Mouse (Mus musculus): ENCODE results near the gene Gm45808. TPM values are rescaled to one million over a fixed set of nuclear protein-coding genes. Genes with fewer than 3 reads are reported as not detected.
"Not testable (repeated sequence)": the region's sequence is repeated elsewhere in the genome, so short reads cannot be mapped to it uniquely, and the experiment has no call there.

The Gm45808 gene
- polyA plus RNA-seq, 1 experiment from 2014 or later: not detected

DNA sequence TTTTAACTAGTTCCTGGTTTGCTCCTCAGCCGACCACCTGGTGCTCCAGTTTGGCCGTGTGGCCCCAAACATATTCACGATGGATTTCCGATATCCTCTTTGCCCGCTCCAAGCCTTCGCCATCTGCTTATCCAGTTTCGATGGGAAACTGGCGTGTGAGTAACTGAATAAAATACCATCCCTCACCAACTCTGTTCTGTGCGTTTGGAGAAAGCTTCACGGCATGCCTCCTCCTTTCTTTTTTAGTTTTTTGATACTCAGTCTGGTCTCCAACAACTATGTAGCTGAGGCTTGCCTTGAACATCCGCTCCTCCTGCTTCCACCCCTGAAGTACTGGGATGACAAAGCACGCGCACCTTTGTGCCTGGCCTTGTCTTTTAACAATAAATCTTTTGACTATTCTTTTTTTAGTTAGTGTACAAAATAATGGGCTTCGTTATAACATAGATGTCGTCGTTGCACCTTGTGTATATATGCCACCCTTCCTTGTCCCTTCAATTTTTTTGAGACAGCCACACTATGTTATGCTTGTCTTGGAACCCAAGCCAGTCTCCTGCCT is 35.7 kb upstream of the Gm45808 start:
- H3K9ac ChIP-seq: 0 out of 2 replicates have a peak overlapping the region, but pooled peaks have one; percentile 70
- 58% methylated on average over 16 of the region's 16 CpGs for WGBS
- peak overlapping the region; percentile 54 for H3K4me3 ChIP-seq
- H3K27me3 ChIP-seq: no peaks in the 10 kb centered on the region
- H3K4me1 ChIP-seq: peaks cover 33% of the 10 kb centered on the region
- H3K4me2 ChIP-seq: peak overlapping the region; percentile 61
- peaks cover 3% of the 10 kb centered on the region; the same call in 1 of the 2 replicates for H3K36me3 ChIP-seq (ENCODE audit: poor library complexity, severe bottlenecking)
- no peaks in the 10 kb centered on the region for H3K9me3 ChIP-seq (replicated peaks)
- 0 out of 2 replicates have a peak, but pooled peaks have one; percentile 1 for ATAC-seq
- H3K27ac ChIP-seq: no peak overlapping the region; the same call in 1 of the 2 replicates

DNA sequence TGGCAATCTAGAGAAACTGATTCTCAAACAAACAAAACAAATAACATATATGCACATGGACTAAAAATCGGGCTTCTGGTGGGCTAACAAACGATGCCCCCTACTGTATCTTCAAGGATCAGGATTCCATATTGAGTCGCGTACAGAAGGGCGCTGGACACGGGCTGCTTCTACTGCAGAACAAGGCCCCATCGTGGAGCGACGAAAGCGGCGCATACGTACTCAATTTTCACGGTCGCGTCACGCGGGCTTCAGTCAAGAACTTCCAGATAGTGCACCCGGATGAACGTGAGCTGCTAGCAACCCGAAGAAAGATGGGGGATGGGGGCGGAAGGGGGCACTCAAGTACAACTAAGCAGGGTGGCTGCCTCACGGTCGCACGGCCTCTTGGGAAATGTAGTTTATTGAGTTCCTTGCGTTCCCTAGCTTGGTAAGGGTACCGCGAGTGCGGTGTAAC is 35.1 kb upstream of the Gm45808 start:
- H3K4me3 ChIP-seq: peak overlapping the region; percentile 54
- no peaks in the 10 kb centered on the region for H3K27me3 ChIP-seq
- peak; percentile 92 for ATAC-seq
- peak overlapping the region; percentile 70 for H3K9ac ChIP-seq
- 0% methylated on average over 28 of the region's 28 CpGs for WGBS
- H3K4me2 ChIP-seq: peak overlapping the region; percentile 61
- H3K9me3 ChIP-seq (replicated peaks): no peaks in the 10 kb centered on the region
- peak overlapping the region; percentile 82 for H3K27ac ChIP-seq
- H3K4me1 ChIP-seq: peaks cover 33% of the 10 kb centered on the region
- peaks cover 3% of the 10 kb centered on the region; the same call in 1 of the 2 replicates for H3K36me3 ChIP-seq (ENCODE audit: poor library complexity, severe bottlenecking)

DNA sequence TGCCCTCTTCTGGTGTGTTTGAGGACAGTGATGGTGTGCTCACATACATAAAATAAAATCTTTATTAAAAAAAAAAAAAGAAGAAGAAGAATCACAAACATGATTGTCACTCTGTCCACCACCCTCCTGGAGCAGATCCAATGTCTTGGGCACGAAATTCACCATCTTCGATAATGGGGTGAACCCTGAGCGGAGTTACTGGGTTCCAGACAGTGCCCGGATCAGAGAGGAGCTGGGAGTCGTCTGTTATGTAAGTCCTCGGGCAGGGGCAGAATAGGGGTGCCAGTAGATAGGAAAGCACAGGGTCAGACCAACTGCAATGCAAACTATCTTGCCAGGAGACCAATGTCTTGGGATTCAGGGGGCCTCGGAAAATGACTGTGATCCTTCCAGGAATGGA is 34.0 kb upstream of the Gm45808 start:
- peaks cover 3% of the 10 kb centered on the region; the same call in 1 of the 2 replicates for H3K36me3 ChIP-seq (ENCODE audit: poor library complexity, severe bottlenecking)
- no peak for ATAC-seq
- H3K4me1 ChIP-seq: peaks cover 31% of the 10 kb centered on the region
- no peak overlapping the region for H3K9ac ChIP-seq
- no peaks in the 10 kb centered on the region for H3K27me3 ChIP-seq
- H3K4me2 ChIP-seq: 0 out of 2 replicates have a peak overlapping the region, but pooled peaks have one; percentile 61
- H3K9me3 ChIP-seq (replicated peaks): no peaks in the 10 kb centered on the region
- 96% methylated on average over 7 of the region's 7 CpGs for WGBS
- no peak overlapping the region for H3K4me3 ChIP-seq
- no peak overlapping the region for H3K27ac ChIP-seq

DNA sequence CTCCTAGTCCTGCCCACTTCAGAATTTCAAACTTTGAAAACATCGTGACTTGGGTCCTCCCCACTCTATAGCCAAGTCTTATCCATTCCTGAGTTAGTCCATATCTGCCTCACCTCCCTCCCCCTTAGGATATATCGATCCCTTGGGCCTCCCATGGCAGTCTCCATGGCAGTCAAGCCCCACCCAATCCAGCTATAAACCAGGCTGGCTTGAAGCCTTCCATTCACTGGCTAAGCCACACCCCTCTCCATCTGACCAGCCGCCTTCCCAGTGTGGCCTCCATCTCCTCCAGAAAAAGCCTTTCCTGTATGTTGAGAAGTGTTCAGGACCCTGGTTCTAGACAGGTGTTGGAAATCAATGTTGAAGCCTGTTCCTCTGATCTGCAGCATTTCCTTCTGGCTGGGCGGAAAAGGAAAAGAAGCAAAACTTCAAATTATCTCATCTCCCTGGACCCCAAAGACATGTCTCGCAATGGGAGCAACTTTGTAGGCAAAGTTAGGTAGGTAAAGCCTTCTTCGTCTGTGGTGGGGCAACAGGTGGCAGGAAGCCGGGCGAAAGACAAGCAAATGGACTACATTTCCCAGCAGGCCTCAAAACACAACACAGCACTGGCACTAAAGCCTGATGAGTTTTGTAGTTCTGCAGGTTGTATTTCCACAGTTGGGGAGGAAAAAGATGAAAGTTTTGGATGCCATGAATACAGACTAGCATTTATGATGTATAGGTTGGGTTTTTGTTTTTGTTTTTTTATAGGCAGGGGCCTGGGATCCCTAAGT is 32.9 kb upstream of the Gm45808 start:
- Histone ChIP-seq H3K4me3 (no peak overlapping the region), H3K36me3 (ENCODE audit: poor library complexity, severe bottlenecking) (peaks cover 3% of the 10 kb centered on the region; the same call in 1 of the 2 replicates), H3K9me3 (replicated peaks) (no peaks in the 10 kb centered on the region), H3K27me3 (no peaks in the 10 kb centered on the region), H3K4me1 (peaks cover 20% of the 10 kb centered on the region), H3K9ac (no peak overlapping the region), H3K27ac (no peak overlapping the region), H3K4me2 (no peak overlapping the region)
- no peak for ATAC-seq
- WGBS: 83% methylated on average over 8 of the region's 8 CpGs

DNA sequence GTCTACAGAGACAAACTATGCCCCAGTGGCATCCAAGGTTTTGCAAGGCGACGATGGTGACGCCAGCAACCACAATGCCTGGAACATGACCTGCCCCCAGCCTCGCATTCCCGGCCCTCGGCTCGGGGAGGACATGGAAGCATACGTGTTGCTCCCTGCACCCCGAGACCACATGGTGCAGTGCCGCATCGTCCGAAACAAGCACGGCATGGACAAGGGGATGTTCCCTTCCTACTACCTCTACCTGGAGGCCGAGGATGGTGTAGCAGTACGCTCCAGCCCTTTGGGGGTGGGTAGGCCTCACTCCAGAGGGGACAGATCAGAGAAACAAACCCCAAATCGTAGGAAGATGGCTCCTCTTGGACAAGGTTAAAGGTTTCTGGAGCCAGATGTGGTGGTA is 32.0 kb upstream of the Gm45808 start:
- Histone ChIP-seq H3K9ac (no peak overlapping the region), H3K9me3 (replicated peaks) (no peaks in the 10 kb centered on the region), H3K4me3 (no peak overlapping the region), H3K27ac (no peak overlapping the region), H3K27me3 (no peaks in the 10 kb centered on the region), H3K36me3 (ENCODE audit: poor library complexity, severe bottlenecking) (no peaks in the 10 kb centered on the region), H3K4me1 (peaks cover 14% of the 10 kb centered on the region), H3K4me2 (no peak overlapping the region)
- 91% methylated on average over 16 of the region's 16 CpGs for WGBS
- no peak for ATAC-seq

DNA sequence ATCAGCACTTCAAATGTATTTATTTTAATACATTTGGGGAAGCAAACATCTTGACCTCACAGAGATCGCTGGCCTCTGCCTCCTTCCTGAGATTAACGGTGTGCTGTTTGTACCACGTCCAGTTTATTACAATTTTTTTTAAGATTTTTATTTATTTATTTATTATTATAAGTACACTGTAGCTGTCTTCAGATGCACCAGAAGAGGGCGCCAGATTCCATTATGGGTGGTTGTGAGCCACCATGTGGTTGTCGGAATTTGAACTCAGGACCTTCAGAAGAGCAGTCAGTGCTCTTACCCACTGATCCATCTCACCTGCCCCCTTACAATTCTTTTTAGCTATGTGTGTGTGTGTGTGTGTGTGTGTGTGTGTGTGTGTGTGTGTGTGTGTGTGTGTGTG is 30.2 kb upstream of the Gm45808 start:
- not testable (repeated sequence) for H3K9ac ChIP-seq; ATAC-seq; H3K4me2 ChIP-seq; H3K4me3 ChIP-seq; H3K27me3 ChIP-seq; H3K27ac ChIP-seq; H3K4me1 ChIP-seq; H3K36me3 ChIP-seq (ENCODE audit: poor library complexity, severe bottlenecking); H3K9me3 ChIP-seq (replicated peaks)
- WGBS: 74% methylated on average over 5 of the region's 5 CpGs

DNA sequence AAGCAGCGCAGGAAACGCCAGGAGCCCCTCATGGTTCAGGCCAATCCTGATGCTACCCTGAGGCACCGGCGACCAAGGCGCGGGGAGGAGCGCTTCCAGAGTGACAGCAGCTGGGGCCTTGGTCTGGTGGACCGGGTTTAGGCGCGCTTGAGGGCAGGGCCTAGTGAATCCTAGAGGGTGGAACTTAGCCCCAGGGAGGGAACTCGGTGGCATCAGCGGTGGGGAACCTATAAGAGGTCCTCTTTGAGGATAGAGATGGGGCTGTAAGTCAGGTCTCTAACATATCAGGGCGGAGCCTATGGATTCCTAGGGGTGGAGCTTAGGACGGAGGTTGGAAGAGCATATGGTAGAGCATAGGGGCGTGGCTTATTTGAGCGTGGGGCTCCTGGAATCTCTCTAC is 28.8 kb upstream of the Gm45808 start:
- no peaks in the 10 kb centered on the region for H3K4me1 ChIP-seq
- H3K9ac ChIP-seq: no peak overlapping the region
- no peak overlapping the region for H3K4me2 ChIP-seq
- H3K9me3 ChIP-seq (replicated peaks): no peaks in the 10 kb centered on the region
- no peak for ATAC-seq
- H3K4me3 ChIP-seq: no peak overlapping the region
- no peak overlapping the region for H3K27ac ChIP-seq
- H3K36me3 ChIP-seq (ENCODE audit: poor library complexity, severe bottlenecking): no peaks in the 10 kb centered on the region
- H3K27me3 ChIP-seq: no peaks in the 10 kb centered on the region
- WGBS: 28% methylated on average over 16 of the region's 16 CpGs

DNA sequence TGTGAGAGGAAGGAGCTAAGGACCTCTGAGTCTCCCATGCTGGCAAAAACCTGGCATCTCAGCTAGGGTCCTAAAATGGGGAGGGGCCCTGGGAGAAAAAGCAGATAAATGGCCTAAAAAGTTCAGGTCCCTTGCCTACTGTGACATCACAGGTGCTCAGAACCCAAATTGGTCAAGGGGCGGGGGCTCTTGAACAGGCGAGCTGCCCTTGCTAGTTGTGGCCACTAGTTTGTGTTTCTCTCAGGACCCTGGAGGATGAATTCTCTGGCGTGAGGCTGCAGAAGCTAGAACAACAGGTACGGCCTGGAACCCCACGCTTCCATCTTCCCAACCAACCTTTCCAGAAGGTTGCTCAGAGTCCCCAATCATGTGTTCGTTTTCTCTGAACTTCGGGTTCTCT is 27.8 kb upstream of the Gm45808 start:
- ATAC-seq: no peak
- Histone ChIP-seq H3K9me3 (replicated peaks) (no peaks in the 10 kb centered on the region), H3K27ac (no peak overlapping the region), H3K27me3 (no peaks in the 10 kb centered on the region), H3K4me1 (peaks cover 3% of the 10 kb centered on the region), H3K4me2 (no peak overlapping the region), H3K4me3 (no peak overlapping the region), H3K9ac (no peak overlapping the region), H3K36me3 (ENCODE audit: poor library complexity, severe bottlenecking) (no peaks in the 10 kb centered on the region)
- 86% methylated on average over 7 of the region's 7 CpGs for WGBS

DNA sequence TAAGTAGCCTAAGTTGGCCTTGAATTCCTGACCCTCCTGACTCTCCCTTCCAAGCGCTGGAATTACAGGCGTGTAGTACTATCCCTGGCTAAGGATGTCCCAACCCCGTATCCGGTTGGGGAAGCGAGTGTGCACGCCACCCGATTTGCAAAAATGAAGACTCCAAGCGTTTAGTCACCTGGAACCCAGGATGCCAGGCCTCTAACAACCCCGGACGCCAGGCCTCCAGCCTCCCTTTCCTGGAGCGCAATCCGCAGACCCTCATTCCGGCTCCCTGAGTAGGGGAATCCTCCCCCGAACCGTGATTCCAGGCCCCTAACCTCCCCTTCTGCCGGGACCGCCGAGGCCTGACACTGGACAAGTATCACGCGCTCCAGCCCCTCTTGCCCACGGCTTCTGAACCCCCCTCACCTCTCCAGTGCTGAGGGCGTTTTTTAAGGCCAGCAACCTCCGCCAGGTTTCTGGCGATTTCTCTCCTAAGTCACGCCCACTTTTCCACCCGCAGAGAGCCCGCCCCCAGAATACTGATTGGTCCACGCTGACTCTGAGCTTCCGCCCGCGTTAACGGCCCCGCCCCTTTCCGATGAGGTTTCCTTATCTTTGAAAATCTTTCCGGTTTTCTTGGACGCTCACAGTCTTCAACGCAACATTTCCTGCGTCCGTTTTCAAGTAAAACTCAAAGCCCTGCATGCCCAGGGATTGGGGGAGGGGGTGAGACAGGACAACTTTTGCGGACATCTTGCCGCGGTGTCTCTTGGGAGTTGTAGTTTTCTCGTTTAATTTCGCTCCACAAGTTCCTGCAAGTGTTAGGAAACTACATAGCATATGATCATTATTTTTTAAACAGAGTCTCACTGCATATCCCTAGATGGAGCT is 23.5 kb upstream of the Gm45808 start, which contains the start of gene Nucb1:
Gene Nucb1, minus strand, starts transcription at position 495 of the 876 bp plus-strand sequence.
- Histone ChIP-seq H3K4me2 (peak within 1 kb of the TSS; percentile 88), H3K9ac (peak within 1 kb of the TSS; percentile 88), H3K36me3 (ENCODE audit: poor library complexity, severe bottlenecking) (peaks cover 17% of the 10 kb centered on the region), H3K27ac (peak within 1 kb of the TSS; percentile 68), H3K4me3 (peak within 1 kb of the TSS; percentile 72), H3K9me3 (replicated peaks) (no peaks in the 10 kb centered on the region), H3K27me3 (no peaks in the 10 kb centered on the region), H3K4me1 (peaks cover 15% of the 10 kb centered on the region)
- ATAC-seq: peak; percentile 94
- WGBS: under 1% methylated on average over 44 of the region's 44 CpGs

DNA sequence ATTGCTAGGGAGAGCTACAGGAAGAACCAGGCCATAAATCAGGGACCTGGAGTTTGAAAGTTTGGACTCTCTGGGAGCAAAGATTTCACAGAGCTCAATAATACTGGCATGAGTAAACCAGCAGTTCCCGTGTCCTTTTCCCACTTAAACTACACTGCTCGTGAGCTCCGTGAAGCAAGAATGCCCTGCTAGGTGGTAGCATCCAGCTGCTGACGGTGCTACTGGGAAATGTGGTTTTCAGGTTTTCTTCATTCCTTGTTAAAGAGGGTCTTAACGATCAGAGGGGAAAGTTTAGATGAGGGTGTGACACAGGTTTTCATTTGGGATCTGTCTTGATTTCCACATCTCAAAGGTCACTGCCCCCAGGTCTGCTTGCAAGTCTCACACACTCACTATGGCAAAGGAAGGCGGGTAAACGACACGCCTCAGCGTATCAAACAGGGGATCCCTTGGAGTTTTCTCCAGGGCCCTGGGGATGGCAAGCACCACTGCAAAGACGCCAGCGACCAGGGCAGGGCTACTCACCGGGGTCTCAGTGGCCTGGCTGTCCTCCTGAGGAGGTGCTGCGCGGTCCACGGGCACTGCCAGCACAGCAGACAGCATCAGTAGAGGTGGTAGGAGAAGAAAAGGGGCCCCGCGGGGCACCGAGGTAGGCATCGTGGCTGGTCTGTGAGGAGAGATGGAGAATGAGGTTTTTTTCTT is 22.7 kb upstream of the Gm45808 start:
- no peaks in the 10 kb centered on the region for H3K27me3 ChIP-seq
- H3K9ac ChIP-seq: peak overlapping the region; percentile 88
- ATAC-seq: peak; percentile 16; the same call in 1 of the 2 replicates
- peak overlapping the region; percentile 72 for H3K4me3 ChIP-seq
- H3K27ac ChIP-seq: no peak overlapping the region
- WGBS: 42% methylated on average over 19 of the region's 19 CpGs
- H3K36me3 ChIP-seq (ENCODE audit: poor library complexity, severe bottlenecking): peaks cover 23% of the 10 kb centered on the region
- H3K9me3 ChIP-seq (replicated peaks): no peaks in the 10 kb centered on the region
- H3K4me1 ChIP-seq: peaks cover 15% of the 10 kb centered on the region
- peak overlapping the region; percentile 88 for H3K4me2 ChIP-seq

DNA sequence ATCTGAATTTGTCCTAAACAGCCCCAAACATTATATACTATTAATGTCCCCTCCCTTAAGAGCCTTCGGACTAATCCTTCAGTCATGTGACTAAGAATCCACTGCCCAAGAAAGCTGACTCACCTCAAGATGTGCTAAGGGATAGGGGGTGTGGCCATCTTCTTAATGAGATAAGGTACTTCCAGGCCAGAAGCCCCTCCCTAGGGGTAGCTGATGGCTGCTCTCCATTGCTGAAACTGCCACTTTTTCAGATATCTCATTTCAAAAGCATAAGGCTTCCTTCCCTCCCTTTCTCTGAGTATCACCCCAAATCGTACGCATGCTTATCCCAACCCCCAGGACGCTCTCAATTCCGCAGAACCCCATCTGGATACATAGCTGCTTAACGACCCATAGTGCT is 21.9 kb upstream of the Gm45808 start:
- Histone ChIP-seq H3K4me3 (peak overlapping the region; percentile 72; the same call in 1 of the 2 replicates), H3K4me2 (peak overlapping the region; percentile 88; the same call in 1 of the 2 replicates), H3K27me3 (no peaks in the 10 kb centered on the region), H3K9ac (0 out of 2 replicates have a peak overlapping the region, but pooled peaks have one; percentile 88), H3K36me3 (ENCODE audit: poor library complexity, severe bottlenecking) (peaks cover 24% of the 10 kb centered on the region), H3K9me3 (replicated peaks) (no peaks in the 10 kb centered on the region), H3K27ac (no peak overlapping the region), H3K4me1 (peaks cover 15% of the 10 kb centered on the region)
- no peak for ATAC-seq
- WGBS: 89% methylated on average over 6 of the region's 6 CpGs
